Mouse (Mus musculus) cerebral cortex, adult 2 months (tissue): Measurements from ENCODE around the gene Teddm3.

Experiments used
- WGBS: fragments of 180-500 bp; shearing (Covaris S2); methylation state at CpG from one replicate; pipeline ENCODE4 v1.1.7; 2018; 5-methylcytosine and 5-hydroxymethylcytosine counted together

Teddm3 gene

DNA sequence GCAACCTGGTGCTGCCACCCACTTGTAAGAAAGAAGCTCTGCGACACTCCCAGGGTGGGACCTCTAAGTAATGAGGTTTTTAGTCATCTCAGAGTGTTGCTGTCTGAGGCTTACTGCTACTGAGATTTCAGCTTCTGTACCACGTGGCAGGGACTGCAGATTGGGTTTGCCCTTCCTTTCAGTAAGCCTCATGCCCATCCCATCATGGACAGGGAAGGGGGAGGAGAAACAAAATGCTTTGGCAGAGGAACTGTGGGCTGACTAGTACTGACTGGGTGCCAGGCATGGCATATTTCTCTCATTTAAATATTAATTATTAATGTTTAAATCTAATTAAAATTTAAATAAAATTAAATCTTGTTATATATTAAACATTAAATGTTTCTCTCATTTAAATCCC is at the start of gene Teddm3:
TSS of gene Teddm3 (minus strand) at position 101 of the 400 bp plus-strand sequence.
- WGBS, result no CpG with 5 or more reads among the region's 2 CpGs

DNA sequence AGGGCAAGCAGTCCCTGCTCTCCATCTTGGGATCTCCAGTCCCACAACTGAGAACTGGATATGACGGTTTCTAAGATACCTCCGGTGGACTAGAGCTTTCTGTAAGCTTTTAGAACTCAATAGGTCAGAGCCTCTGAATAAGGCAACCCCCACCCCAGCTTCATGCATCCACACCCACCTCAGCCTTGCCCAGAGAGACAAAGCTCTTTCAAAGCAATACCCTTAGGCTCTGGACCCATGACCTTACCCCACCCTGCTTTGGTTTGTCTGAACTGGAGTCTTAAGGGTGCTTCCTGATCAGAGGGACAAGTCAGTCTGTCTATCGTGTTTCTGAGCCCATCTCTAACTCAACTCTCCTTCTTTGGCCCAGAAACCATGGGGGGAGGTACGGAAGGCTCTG is 48.9 kb upstream of the Teddm3 start:
- WGBS, result 89% methylated on average over 4 of the region's 4 CpGs

- 72% methylated on average over 8 of the region's 8 CpGs for WGBS
These were observed 45.6 kb upstream of the Teddm3 start for GRCm38 (mm10) chr16:21199426-21199825.

DNA sequence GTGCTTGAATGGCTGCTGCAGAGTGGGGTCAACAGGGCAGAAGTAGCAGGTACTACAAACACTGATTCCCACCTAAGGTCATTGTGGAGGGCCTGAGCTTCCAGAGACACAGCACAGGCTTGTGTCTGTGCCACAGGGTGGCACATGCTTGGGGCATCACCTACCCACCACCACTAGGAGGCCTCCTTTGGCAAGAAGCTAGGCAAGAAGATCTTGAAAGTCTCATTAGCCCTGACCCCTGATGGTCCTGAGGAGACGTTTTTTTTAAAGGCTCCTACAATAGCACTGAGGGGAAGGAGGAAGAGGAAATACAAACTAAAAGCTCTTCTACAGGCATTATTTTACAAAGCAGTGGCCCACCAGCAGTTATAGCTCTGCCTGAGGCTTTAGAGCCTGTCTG is 44.7 kb upstream of the Teddm3 start:
- WGBS, result 17% methylated on average over 1 of the region's 1 CpGs

DNA sequence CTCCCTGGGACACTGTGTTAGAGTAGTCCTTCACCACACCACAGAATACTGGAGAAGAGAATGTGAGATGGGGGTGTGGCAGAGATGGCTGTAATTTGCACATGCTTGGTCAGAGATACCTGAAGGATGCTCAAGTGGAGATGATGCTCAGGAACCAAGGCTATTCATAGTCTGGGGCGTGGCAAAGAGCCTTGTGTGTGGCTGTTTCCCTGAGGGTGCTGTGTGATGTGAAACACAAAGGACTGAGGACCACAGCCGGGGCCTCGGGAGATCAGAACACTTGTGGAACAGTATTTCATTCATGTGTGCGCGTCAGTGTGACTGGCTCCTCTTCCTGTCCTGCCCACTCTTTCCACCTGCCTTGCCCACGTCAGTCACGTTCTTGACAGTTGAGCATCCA is 44.2 kb upstream of the Teddm3 start:
- WGBS, result 89% methylated on average over 7 of the region's 7 CpGs

DNA sequence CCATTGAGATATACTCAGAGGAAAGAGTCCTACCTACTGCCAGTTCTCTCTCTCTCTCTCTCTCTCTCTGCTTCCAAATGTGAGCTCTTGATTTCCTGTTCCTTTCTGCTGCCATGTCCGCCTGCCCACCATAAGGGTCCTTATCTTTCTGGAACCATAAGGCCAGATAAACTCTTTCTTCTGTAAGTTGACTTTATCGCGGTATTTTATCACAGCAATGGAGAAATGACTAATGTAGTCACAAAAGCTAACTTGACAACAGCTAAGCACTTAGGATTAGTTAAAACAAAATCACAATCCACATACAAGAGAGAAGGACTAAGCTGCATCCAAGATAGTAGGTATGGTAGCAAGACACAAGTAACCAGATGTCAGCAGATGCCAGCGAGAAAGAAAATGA is 43.7 kb upstream of the Teddm3 start:
- WGBS, result 93% methylated on average over 4 of the region's 4 CpGs

DNA sequence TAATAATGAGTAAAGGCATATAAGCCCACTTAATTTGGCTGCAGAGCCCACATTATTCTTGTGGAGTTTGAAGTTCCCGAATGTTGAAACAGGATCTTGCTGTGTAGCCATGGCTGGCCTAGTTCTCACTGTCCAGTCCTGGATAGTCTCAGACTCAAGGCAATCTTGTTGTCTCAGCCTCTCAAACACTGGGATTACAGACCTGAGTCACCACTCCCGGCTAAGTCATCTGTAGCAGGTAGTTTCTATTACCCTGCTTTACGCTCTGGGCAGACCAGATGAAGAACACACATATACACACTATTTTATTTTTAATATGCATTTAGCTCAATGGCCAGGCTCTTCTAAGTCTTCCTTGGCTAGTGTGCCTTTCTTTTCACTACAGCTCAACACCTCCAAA is 42.8 kb upstream of the Teddm3 start:
- 93% methylated on average over 3 of the region's 3 CpGs for WGBS

GRCm38 (mm10) chr16:21195260-21195866 is 41.6 kb upstream of the Teddm3 start:
- WGBS, result 68% methylated on average over 8 of the region's 8 CpGs

DNA sequence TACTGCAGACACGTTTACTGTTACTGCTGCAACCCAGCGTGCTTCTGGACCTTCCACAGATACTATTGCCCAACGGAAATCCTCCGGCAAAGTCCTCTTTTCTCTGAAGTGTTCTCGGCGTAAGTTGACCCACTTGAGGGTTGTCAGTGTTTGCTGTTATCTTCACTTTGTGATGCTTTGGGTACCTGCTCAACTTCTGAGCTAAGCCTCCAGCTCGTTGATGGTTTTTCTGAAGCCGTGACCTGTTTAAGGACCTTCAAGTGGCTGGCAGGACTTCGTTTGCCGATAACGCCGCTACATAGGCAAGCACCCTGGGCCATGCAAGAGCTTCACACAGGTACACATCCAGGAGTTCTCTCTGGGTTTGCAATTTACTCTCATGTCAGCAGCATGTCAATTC is 40.4 kb upstream of the Teddm3 start:
- 90% methylated on average over 12 of the region's 12 CpGs for WGBS

DNA sequence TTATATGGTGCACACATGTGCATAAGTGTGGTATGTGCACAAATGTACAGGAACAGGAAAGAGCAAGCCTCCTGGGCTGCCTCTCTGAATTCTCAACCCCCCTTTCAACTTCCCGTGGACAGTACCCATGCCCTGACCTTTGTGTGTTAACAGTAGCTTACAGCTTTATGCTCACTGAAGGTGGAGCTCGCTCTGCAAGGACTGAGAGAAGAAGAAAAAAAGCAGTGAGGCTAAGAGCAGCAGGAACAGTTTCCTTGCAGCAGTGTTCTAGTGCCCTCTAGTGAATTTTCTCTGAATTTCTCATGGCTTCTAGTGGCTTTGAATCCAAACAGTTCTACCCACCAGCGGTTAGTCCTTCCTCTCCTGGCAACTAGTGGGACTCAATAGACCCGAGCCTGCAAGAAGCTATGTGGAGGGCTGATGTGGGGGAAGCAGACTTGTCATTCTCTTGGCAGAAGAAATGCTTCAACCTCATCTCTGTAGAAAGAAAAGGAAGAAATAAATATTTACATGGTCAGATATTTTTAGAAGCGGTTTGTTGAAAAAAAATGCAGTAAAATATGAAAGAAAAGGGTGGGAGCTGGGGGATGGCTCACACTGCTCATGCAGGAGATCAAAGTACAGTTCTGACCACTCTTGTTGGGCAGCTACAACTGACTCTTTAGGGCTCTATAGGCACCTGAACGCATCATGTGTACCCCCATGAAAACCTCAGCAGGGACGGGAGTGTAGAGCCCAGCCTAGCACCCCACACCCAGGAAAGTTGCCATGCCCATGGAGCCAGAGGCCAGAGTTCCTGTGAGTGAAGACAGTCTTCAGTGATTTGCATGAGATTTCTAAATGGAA is 38.9 kb upstream of the Teddm3 start:
- WGBS, result 30% methylated on average over 7 of the region's 7 CpGs

DNA sequence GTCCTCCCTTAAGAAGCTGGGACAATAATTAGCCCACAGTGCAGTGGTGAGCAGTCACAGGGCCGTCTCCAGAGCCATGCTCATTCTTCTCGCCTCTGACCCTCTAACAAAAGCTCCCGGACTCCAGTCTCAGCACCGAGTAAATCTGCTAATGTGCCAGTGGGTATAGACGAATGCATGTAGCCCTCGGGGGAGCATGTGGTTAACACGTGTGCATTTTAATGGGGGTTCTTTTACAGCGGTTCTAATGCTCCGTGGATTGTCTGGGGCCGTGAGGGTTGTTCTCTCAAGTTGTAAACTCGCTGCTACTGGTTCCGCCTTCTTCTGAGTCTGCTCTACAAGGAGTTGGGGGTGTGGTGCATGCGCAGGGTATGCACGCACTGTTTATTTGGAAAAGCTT is 37.8 kb upstream of the Teddm3 start:
- 81% methylated on average over 14 of the region's 14 CpGs for WGBS

GRCm38 (mm10) chr16:21188345-21188744 is 34.5 kb upstream of the Teddm3 start:
- 67% methylated on average over 3 of the region's 3 CpGs for WGBS

DNA sequence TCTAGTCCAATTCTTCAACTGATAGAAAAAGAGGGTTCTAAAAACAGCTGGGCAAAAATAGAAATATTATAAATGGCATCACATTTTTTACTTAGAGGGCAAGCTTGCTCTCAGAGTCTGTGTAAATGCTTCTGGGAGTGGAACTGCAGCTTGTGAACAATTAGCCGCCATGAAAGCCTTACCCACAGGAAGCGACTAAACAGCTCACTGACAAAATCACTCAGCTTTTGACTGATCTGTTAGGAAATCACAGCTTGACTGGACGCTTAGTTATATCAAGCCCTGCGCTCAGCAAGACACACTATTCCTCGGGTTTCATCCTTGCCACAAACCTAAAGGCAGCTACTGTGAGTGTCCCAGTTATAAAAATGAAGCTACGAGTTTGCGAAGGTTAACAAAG is 33.8 kb upstream of the Teddm3 start:
- 16% methylated on average over 7 of the region's 7 CpGs for WGBS

DNA sequence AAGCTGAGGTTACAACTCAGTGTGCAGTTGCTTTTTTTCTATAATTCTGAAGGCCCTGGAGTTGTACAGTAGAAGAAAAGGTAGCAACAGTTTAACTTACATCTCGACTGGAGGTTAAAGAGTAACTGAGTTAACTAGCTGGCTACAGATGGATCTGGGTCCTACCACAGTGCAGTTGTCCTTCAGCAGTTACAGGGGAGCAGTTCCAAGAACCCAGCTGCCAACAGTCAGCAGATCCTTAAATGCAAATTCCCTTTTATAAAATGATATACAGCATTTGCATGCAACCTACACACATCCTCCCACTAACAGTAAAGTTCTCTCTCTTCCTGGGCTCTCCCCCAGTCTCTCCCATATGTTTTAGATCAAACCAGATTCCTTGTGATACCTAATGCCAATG is 28.3 kb upstream of the Teddm3 start:
- WGBS, result 36% methylated on average over 1 of the region's 1 CpGs

DNA sequence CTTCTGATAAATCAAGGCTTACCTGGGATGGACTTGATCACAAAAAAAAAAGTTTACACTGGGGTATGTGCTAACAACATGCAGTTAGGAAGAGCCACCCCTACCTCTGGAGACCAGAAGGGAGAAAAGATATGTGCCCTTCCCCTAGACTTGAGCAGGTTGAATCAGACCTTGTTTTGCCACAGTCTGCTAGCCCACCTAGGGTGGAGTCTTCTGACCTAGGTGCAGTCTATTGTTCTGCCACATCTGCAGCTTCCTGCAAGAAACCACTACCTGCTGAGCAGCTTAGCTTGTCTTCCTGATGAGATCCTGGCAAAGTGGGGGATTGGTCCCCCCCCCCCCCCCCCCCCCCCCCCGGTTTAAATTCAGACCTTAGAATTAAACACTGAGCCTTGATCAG is 21.4 kb upstream of the Teddm3 start:
- WGBS, result 14% methylated on average over 1 of the region's 1 CpGs

GRCm38 (mm10) chr16:21168730-21169129 is 14.9 kb upstream of the Teddm3 start:
- 51% methylated on average over 13 of the region's 13 CpGs for WGBS

DNA sequence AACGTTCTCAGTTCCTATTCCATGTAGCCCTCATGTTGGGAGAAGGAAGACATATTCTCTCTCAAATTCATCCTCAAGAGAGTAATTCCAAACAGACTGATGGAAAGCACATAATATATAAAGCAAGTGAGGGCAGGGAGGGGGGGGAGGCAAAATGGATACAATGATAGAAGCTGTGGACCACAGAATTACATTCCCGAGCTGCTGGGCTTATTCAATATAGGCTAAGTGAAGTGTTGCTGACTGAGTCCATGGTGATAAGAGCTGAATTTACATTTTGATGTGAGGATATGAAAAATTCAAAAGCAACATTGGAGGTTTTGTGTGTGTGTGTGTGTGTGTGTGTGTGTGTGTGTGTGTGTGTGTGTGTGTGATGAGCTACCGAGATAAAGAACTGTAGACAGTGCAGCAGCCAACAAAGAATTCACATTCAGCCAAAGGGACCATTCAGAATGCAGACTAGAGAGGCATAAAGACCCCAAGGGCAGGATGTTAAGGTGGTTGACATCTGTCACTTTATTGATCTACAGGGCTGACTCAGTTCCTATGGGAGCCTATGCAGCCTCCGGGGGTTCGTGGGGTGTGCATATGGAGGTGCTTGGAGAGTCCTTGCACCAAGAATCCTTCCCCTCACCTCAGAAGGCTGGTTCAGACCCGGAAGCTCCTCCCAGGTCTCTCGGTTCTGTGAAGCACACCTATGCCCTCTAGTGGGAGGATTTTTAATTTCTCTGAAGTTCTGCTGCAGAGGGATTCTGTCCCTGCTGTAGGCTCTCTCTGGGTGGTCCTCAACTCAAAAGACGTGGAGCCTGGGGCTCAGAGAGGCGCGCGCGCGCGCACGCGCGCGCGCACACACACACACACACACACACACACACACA is 11.8 kb upstream of the Teddm3 start:
- WGBS, result 9% methylated on average over 17 of the region's 19 CpGs

GRCm38 (mm10) chr16:21163423-21163822 is 9.6 kb upstream of the Teddm3 start:
- WGBS, result 90% methylated on average over 3 of the region's 3 CpGs

DNA sequence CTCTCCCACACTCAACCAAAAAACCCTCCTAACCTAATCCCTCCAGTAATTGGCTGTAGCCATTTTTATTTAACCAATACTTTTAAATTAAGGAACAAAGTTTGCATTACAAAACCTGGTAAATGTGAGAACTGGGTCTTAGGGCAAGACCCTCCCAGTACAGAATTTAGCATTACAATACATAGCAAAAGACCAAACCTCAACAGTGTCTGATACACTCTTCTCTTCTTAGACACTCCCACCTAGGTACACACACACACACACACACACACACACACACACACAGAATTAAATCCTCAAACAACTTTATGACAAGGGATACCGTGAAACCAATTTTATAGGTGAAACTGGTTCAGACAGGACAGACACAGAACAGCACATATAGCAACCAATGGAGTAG is 5.4 kb upstream of the Teddm3 start:
- 96% methylated on average over 1 of the region's 1 CpGs for WGBS

DNA sequence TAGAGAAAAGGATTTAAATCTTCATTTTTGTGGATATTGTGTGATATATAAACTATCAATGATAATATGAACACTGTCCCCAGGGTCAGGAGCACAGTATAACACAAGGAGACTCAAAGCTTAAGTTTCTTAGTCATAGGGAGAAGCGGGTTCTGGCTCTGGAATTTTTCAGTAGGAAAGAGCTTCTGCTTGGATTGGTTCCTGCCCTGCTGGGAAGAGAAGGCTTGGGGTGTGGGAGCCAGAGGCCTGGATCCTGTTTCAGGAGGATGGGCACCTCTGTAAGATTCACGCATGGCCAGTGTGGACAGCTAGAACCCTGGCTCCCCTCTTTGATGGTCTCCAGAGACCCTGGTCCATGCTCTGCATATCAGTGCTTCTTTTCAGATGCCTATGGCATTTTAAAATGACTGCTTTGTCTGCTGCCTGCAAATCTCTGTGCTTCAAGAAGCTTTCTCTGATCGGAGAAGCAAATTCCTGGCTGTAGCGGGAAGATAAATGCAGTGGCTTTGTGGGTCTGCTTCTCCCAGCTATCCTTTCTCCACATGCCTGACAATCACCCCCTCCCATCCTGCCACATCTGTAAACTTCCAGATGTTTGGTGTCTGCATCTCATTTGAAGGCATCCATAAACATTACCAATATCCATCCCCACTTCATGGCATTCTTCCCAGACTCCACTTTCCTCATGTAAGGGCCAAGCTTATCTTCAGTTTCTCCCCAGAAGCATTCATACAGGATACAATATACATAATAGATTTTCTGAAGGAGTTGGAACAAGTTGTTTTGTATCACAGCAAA is 2.0 kb downstream of the Teddm3 start:
- 58% methylated on average over 4 of the region's 4 CpGs for WGBS

DNA sequence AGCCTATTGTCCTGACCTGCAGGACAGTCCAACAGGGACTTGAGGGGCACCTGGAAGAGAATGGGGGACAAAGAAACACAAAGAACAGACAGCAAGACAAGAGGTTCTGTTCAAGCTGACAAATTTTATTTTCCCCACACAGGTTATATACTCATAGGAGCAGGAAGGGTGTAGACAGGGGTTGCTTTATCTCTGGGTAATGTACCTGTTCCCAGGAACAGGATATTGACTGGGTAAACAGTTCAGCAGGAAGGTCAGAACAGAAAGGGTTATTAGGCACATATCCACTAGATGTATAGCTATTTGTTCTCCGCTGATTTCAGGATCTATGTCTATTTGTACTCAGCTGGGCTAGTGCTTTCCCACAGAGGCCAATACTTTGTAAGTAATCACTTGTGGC is 5.3 kb downstream of the Teddm3 start:
- 94% methylated on average over 1 of the region's 1 CpGs for WGBS
